9 mouse cellular contexts compared by ENCODE assay signal in the genomic region with DNA sequence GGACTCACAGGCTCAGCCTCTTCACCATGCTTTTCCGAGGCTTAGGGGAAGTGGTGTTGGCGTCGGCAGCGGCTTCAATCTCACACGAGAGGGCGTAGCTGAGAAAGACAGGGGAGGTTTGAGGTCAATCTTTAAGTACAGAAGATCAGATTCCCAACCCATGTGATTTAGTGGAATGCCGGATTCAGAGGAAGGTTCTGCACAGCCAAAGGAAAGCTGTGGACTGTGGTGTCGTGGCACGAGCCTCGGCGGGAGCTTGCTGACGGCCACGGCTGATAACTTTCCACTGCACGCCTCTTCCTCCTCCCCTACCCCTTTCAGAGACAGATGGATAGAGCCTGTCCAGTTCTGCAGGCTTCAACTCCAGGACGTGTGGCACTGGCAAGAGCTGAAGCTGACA.
DNase-seq lines count a peak whose midpoint lies in the region; ATAC-seq and TF ChIP-seq lines count a peak whose summit lies in the region.
"Had no signal": no experiment of that assay in that cellular context is flagged by ENCODE, and none has a peak within 500 bp of the region (broad histone marks: within the 10 kb centered on the region; RNA-seq: fewer than 3 reads in every experiment).

No protein-coding gene starts in this region.

- TF ChIP-seq POLR2A in limb, embryonic 14.5 days (IDR thresholded peaks at IDR 0.05; ENCODE audit: borderline replicate concordance, extremely low read depth, insufficient read depth, insufficient read length) = no peak

- 15% methylated on average over 15 of the region's 15 CpGs for WGBS in heart, embryonic 15.5 days
- 49% methylated on average over 15 of the region's 15 CpGs for WGBS in limb, embryonic 14.5 days
- WGBS in hindbrain, embryonic 13.5 days = 75% methylated on average over 15 of the region's 15 CpGs

- peak overlapping the region; percentile 15; the same call in 1 of the 2 replicates for H3K4me2 ChIP-seq in heart, embryonic 15.5 days
- H3K4me2 ChIP-seq in limb, embryonic 14.5 days (replicated peaks; ENCODE audit: low read depth, low read length, severe bottlenecking) = no peak overlapping the region
- H3K4me2 ChIP-seq in hindbrain, embryonic 13.5 days = no peak overlapping the region
- H3K4me2 ChIP-seq: midbrain, embryonic 12.5 days had no signal

- H3K36me3 ChIP-seq in heart, embryonic 15.5 days = peaks cover 41% of the 10 kb centered on the region
- peaks cover 57% of the 10 kb centered on the region for H3K36me3 ChIP-seq in limb, embryonic 14.5 days (ENCODE audit: control insufficient read depth, insufficient read depth, low read length)
- peaks cover 12% of the 10 kb centered on the region for H3K36me3 ChIP-seq in hindbrain, embryonic 13.5 days

- H3K27ac ChIP-seq in heart, embryonic 15.5 days = peak overlapping the region; percentile 75
- no peak overlapping the region for H3K27ac ChIP-seq in limb, embryonic 14.5 days (replicated peaks; ENCODE audit: low read depth, low read length)
- H3K27ac ChIP-seq in hindbrain, embryonic 13.5 days = no peak overlapping the region
- H3K27ac ChIP-seq: midbrain, embryonic 12.5 days had no signal

- H3K4me1 ChIP-seq in heart, embryonic 15.5 days (replicated peaks) = peaks cover 49% of the 10 kb centered on the region
- no peaks in the 10 kb centered on the region for H3K4me1 ChIP-seq in limb, embryonic 14.5 days (ENCODE audit: control insufficient read depth, insufficient read depth, low read length)
- H3K4me1 ChIP-seq in hindbrain, embryonic 13.5 days (replicated peaks) = no peaks in the 10 kb centered on the region; the same call in 1 of the 2 replicates

- no peak overlapping the region; the same call in 1 of the 2 replicates for H3K9ac ChIP-seq in heart, embryonic 15.5 days
- no peak overlapping the region for H3K9ac ChIP-seq in limb, embryonic 14.5 days (ENCODE audit: low read depth, low read length, severe bottlenecking)
- no peak overlapping the region for H3K9ac ChIP-seq in hindbrain, embryonic 13.5 days
- H3K9ac ChIP-seq: midbrain, embryonic 12.5 days had no signal

- ATAC-seq in heart, embryonic 15.5 days (replicated peaks; ENCODE audit: insufficient number of reproducible peaks, insufficient read depth, low FRiP score, low read depth) = no peak
- no peak for ATAC-seq in limb, embryonic 14.5 days (ENCODE audit: low FRiP score, low read depth)
- no peak for ATAC-seq in hindbrain, embryonic 13.5 days (ENCODE audit: low FRiP score)
- ATAC-seq in erythroid progenitor cell, adult 5-6 weeks (replicated peaks; ENCODE audit: low FRiP score, poor library complexity, severe bottlenecking) = no peak

- H3K4me3 ChIP-seq in heart, embryonic 15.5 days = no peak overlapping the region
- no peak overlapping the region for H3K4me3 ChIP-seq in limb, embryonic 14.5 days (replicated peaks; ENCODE audit: low read length)
- no peak overlapping the region for H3K4me3 ChIP-seq in hindbrain, embryonic 13.5 days
- H3K4me3 ChIP-seq: midbrain, embryonic 12.5 days had no signal

- no peaks in the 10 kb centered on the region for H3K27me3 ChIP-seq in heart, embryonic 15.5 days
- H3K27me3 ChIP-seq in limb, embryonic 14.5 days (ENCODE audit: control insufficient read depth, insufficient read depth, low read length) = no peaks in the 10 kb centered on the region
- no peaks in the 10 kb centered on the region for H3K27me3 ChIP-seq in hindbrain, embryonic 13.5 days
- H3K27me3 ChIP-seq: midbrain, embryonic 12.5 days had no signal

- DNase-seq in adrenal gland, adult 2 months = peak; percentile 23
- no peak for DNase-seq in adrenal gland, adult 18-20 months (ENCODE audit: low spot score in 2 of 2)
- peak; percentile 48 for DNase-seq in adrenal gland, postnatal 14 days
- peak; percentile 39 for DNase-seq in limb, embryonic 14.5 days (ENCODE audit: low spot score)
- no peak for DNase-seq in layer of hippocampus, adult 8-10 months (ENCODE audit: low spot score in 2 of 2)

- no peaks in the 10 kb centered on the region for H3K9me3 ChIP-seq in heart, embryonic 15.5 days (replicated peaks)
- no peaks in the 10 kb centered on the region for H3K9me3 ChIP-seq in limb, embryonic 14.5 days (ENCODE audit: control insufficient read depth, low read length)
- H3K9me3 ChIP-seq in hindbrain, embryonic 13.5 days = no peaks in the 10 kb centered on the region
- H3K9me3 ChIP-seq: midbrain, embryonic 12.5 days had no signal

Comparison
In these comparisons a context has a peak if more than half of its experiments do, and no peak if none do; other contexts are left out.
1. DNase-seq: peak in adrenal gland, adult 2 months (single experiment), adrenal gland, postnatal 14 days (single experiment) and limb, embryonic 14.5 days (single experiment); none in adrenal gland, adult 18-20 months (0 of 2) and layer of hippocampus, adult 8-10 months (0 of 2).